Comparison of ENCODE assay signal across 17 mouse cellular contexts in the genomic region with DNA sequence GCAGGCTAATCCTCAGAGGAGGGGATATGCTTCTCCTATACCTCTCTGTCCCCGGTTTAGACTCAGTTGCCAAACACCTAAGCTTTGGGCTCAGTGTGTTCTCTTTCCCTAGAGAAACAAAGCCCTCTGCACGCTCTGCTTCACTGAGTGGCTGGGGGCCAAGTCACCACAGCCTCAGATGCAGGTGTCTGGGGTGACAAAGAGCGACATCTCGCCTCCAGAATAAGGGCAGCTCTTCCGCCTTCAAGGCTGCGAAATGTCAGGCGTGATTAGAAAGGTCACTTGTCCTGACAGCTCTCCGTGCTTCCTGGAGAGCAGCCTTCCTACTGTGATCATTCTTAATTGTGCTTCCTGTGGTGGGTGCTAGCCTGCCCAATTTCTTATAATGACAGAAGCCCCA. TPM values are rescaled to one million over a fixed set of nuclear protein-coding genes. Genes with fewer than 3 reads are reported as not detected.
DNase-seq lines count a peak whose midpoint lies in the region; ATAC-seq lines count a peak whose summit lies in the region.
"Had no signal": no experiment of that assay in that cellular context is flagged by ENCODE, and none has a peak within 500 bp of the region (broad histone marks: within the 10 kb centered on the region; RNA-seq: fewer than 3 reads in every experiment).

No protein-coding gene starts in this region.

- WGBS in forebrain, embryonic 12.5 days = 7% methylated on average over 8 of the region's 8 CpGs
- 5% methylated on average over 8 of the region's 8 CpGs for WGBS in forebrain, embryonic 10.5 days
- 9% methylated on average over 8 of the region's 8 CpGs for WGBS in hindbrain, embryonic 15.5 days
- 5% methylated on average over 8 of the region's 8 CpGs for WGBS in liver, embryonic 12.5 days (ENCODE audit: insufficient replicate concordance)

- peaks cover 13% of the 10 kb centered on the region for H3K4me1 ChIP-seq in forebrain, embryonic 12.5 days
- H3K4me1 ChIP-seq in forebrain, embryonic 10.5 days = peaks cover 14% of the 10 kb centered on the region
- H3K4me1 ChIP-seq in hindbrain, embryonic 15.5 days (replicated peaks) = peaks cover 3% of the 10 kb centered on the region; the same call in 1 of the 2 replicates
- no peaks in the 10 kb centered on the region for H3K4me1 ChIP-seq in liver, embryonic 12.5 days
- H3K4me1 ChIP-seq: limb, embryonic 15.5 days had no signal

- no peak overlapping the region for H3K4me3 ChIP-seq in forebrain, embryonic 12.5 days (replicated peaks)
- no peak overlapping the region for H3K4me3 ChIP-seq in forebrain, embryonic 10.5 days
- no peak overlapping the region for H3K4me3 ChIP-seq in hindbrain, embryonic 15.5 days
- H3K4me3 ChIP-seq in liver, embryonic 12.5 days = no peak overlapping the region
- H3K4me3 ChIP-seq: embryonic facial prominence, embryonic 15.5 days; limb, embryonic 15.5 days had no signal

- 0 out of 2 replicates have a peak, but pooled peaks have one; percentile 27 for ATAC-seq in forebrain, embryonic 12.5 days (ENCODE audit: low FRiP score)
- 0 out of 2 replicates have a peak, but pooled peaks have one; percentile 27 for ATAC-seq in hindbrain, embryonic 15.5 days (ENCODE audit: low FRiP score, low read depth)
- ATAC-seq in liver, embryonic 12.5 days = no peak
- ATAC-seq: Patski had no signal

- intact Hi-C loops in heart, postnatal 10 days (cut with DNase I) = no loop called here

- no peak for DNase-seq in forebrain, embryonic 10.5 days (ENCODE audit: extremely low spot score, low spot score)
- DNase-seq in A20 (ENCODE audit: low read depth, low spot score) = peak; percentile 56
- DNase-seq in brain, adult 2 months (ENCODE audit: low read depth, low spot score) = peak; percentile 36
- no peak for DNase-seq in left cerebral cortex, adult 8-10 months (ENCODE audit: low spot score in 2 of 2)
- DNase-seq in heart, postnatal 10 days = no peak
- DNase-seq: adrenal gland, postnatal 25 days; cerebellum, adult 18-20 months; kidney, postnatal 14 days; lung, postnatal 14 days; thymus, postnatal 25 days had no signal

- no peak overlapping the region for H3K9ac ChIP-seq in forebrain, embryonic 12.5 days
- no peak overlapping the region for H3K9ac ChIP-seq in hindbrain, embryonic 15.5 days
- H3K9ac ChIP-seq in liver, embryonic 12.5 days = no peak overlapping the region
- H3K9ac ChIP-seq: embryonic facial prominence, embryonic 15.5 days; limb, embryonic 15.5 days had no signal

- no peaks in the 10 kb centered on the region for H3K27me3 ChIP-seq in forebrain, embryonic 12.5 days
- H3K27me3 ChIP-seq in forebrain, embryonic 10.5 days (ENCODE audit: poor library complexity, severe bottlenecking) = no peaks in the 10 kb centered on the region
- H3K27me3 ChIP-seq in hindbrain, embryonic 15.5 days = no peaks in the 10 kb centered on the region
- no peaks in the 10 kb centered on the region for H3K27me3 ChIP-seq in liver, embryonic 12.5 days (replicated peaks)
- H3K27me3 ChIP-seq: embryonic facial prominence, embryonic 15.5 days; limb, embryonic 15.5 days had no signal

- peak overlapping the region; percentile 22; the same call in 1 of the 2 replicates for H3K4me2 ChIP-seq in forebrain, embryonic 12.5 days
- H3K4me2 ChIP-seq in hindbrain, embryonic 15.5 days = no peak overlapping the region
- no peak overlapping the region for H3K4me2 ChIP-seq in liver, embryonic 12.5 days
- H3K4me2 ChIP-seq: embryonic facial prominence, embryonic 15.5 days; heart, embryonic 11.5 days; limb, embryonic 15.5 days had no signal

- H3K27ac ChIP-seq in forebrain, embryonic 12.5 days = 0 out of 2 replicates have a peak overlapping the region, but pooled peaks have one; percentile 25
- no peak overlapping the region for H3K27ac ChIP-seq in forebrain, embryonic 10.5 days
- 0 out of 2 replicates have a peak overlapping the region, but pooled peaks have one; percentile 25 for H3K27ac ChIP-seq in hindbrain, embryonic 15.5 days (replicated peaks)
- no peak overlapping the region for H3K27ac ChIP-seq in liver, embryonic 12.5 days
- H3K27ac ChIP-seq: embryonic facial prominence, embryonic 15.5 days; limb, embryonic 15.5 days had no signal

- H3K36me3 ChIP-seq in forebrain, embryonic 12.5 days (replicated peaks) = no peaks in the 10 kb centered on the region
- no peaks in the 10 kb centered on the region for H3K36me3 ChIP-seq in forebrain, embryonic 10.5 days (replicated peaks)
- no peaks in the 10 kb centered on the region for H3K36me3 ChIP-seq in hindbrain, embryonic 15.5 days
- no peaks in the 10 kb centered on the region for H3K36me3 ChIP-seq in liver, embryonic 12.5 days
- H3K36me3 ChIP-seq: embryonic facial prominence, embryonic 15.5 days; limb, embryonic 15.5 days had no signal

- H3K9me3 ChIP-seq in forebrain, embryonic 12.5 days = no peaks in the 10 kb centered on the region
- H3K9me3 ChIP-seq in forebrain, embryonic 10.5 days = no peaks in the 10 kb centered on the region
- no peaks in the 10 kb centered on the region for H3K9me3 ChIP-seq in hindbrain, embryonic 15.5 days
- no peaks in the 10 kb centered on the region for H3K9me3 ChIP-seq in liver, embryonic 12.5 days (replicated peaks)
- H3K9me3 ChIP-seq: embryonic facial prominence, embryonic 15.5 days; limb, embryonic 15.5 days had no signal

RNA-seq across cellular contexts. Expression of a gene that starts 46.5 kb away (rescaled TPM):
- polyA plus RNA-seq in forebrain, embryonic 12.5 days (2016; fragmentation: Nextera tagmentation; extraction: Ambion mirVana) = 0.57 and 0.91 TPM in 2 replicates
- not detected in 2 replicates for polyA plus RNA-seq in forebrain, embryonic 10.5 days (2016; fragmentation: Nextera tagmentation; extraction: Ambion mirVana)
- 9.3 and 12.2 TPM in 2 replicates for polyA plus RNA-seq in hindbrain, embryonic 15.5 days (2015; fragmentation: Nextera tagmentation; extraction: Ambion mirVana)
- total RNA-seq in left cerebral cortex, adult 8-10 months (2022) = 10 to 100 TPM; 15.0 to 17.9 (median 16.3) TPM
- polyA plus RNA-seq in liver, embryonic 12.5 days (2016; fragmentation: Nextera tagmentation; extraction: Ambion mirVana) = not detected in 2 replicates
- total RNA-seq in heart, postnatal 10 days (2021) = not detected
- polyA plus RNA-seq: heart, embryonic 11.5 days; limb, embryonic 15.5 days had no signal

Comparison
In these comparisons a context has a peak if more than half of its experiments do, and no peak if none do; other contexts are left out.
1. H3K27ac ChIP-seq: peak in forebrain, embryonic 12.5 days (single experiment) and hindbrain, embryonic 15.5 days (single experiment); none in forebrain, embryonic 10.5 days (single experiment) and liver, embryonic 12.5 days (single experiment).
2. DNase-seq: peak in A20 (single experiment) and brain, adult 2 months (single experiment); none in forebrain, embryonic 10.5 days (single experiment), left cerebral cortex, adult 8-10 months (0 of 2) and heart, postnatal 10 days (0 of 2).